Mouse (Mus musculus) liver, embryonic 12.5 days (tissue): Measurements from ENCODE around the gene Cldnd1. TPM values are rescaled to one million over a fixed set of nuclear protein-coding genes. Genes with fewer than 3 reads are reported as not detected.

Experiments
- ATAC-seq: fragments of 200-750 bp; cut with Nextera tagmentation; 2 replicates; pipeline ENCODE4 v1.8.0; 2017; ENCODE audit warnings: moderate number of reproducible peaks, mild to moderate bottlenecking, moderate library complexity
- H3K27ac ChIP-seq: fragments of 300-500 bp; sonication (generic); 2 replicates; pipeline ENCODE4 v1.5.1; 2016; ENCODE audit warnings: mild to moderate bottlenecking
- H3K27me3 ChIP-seq: fragments of 300-500 bp; sonication (generic); replicated peaks from 2 replicates; pipeline ENCODE4 v1.6.1; 2016; ENCODE audit warnings: mild to moderate bottlenecking, moderate library complexity
- H3K36me3 ChIP-seq: fragments of 300-500 bp; sonication (generic); 2 replicates; pipeline ENCODE4 v1.6.1; 2016; ENCODE audit warnings: mild to moderate bottlenecking, moderate library complexity
- H3K4me1 ChIP-seq: fragments of 300-500 bp; sonication (generic); 2 replicates; pipeline ENCODE4 v1.6.1; 2016
- H3K4me2 ChIP-seq: fragments of 300-500 bp; sonication (generic); 2 replicates; pipeline ENCODE4 v1.6.1; 2016; ENCODE audit warnings: mild to moderate bottlenecking, moderate library complexity
- H3K4me3 ChIP-seq: fragments of 300-500 bp; sonication (generic); 2 replicates; pipeline ENCODE4 v1.5.1; 2016; ENCODE audit warnings: mild to moderate bottlenecking, moderate library complexity
- H3K9ac ChIP-seq: fragments of 300-500 bp; sonication (generic); 2 replicates; pipeline ENCODE4 v1.6.1; 2016; ENCODE audit warnings: mild to moderate bottlenecking, moderate library complexity
- H3K9me3 ChIP-seq: fragments of 300-500 bp; sonication (generic); replicated peaks from 2 replicates; pipeline ENCODE4 v1.6.1; 2016; ENCODE audit warnings: mild to moderate bottlenecking, moderate library complexity
- WGBS: fragments of 180-500 bp; shearing (Covaris S2); methylation state at CpG from one replicate; pipeline ENCODE4 v1.1.7; 2016; ENCODE audit not compliant: insufficient replicate concordance; 5-methylcytosine and 5-hydroxymethylcytosine counted together
- polyA plus RNA-seq: library from polyadenylated mRNA; unstranded; fragments of >200 nt; fragmentation: Nextera tagmentation; extraction: Ambion mirVana; gene quantifications from 2 replicates; pipeline ENCODE4 v1.2.1, GENCODE M21; 2016

Gene Cldnd1
- polyA plus RNA-seq = 41.3 and 41.8 TPM in 2 replicates

- WGBS = 4% methylated on average over 32 of the region's 35 CpGs
- peaks cover 7% of the 10 kb centered on the region for H3K4me1 ChIP-seq
- ATAC-seq = peak; percentile 100
- peak within 1 kb of the TSS; percentile 84 for H3K4me3 ChIP-seq
- H3K36me3 ChIP-seq = peaks cover 30% of the 10 kb centered on the region
- peak within 1 kb of the TSS; percentile 82 for H3K9ac ChIP-seq
- H3K9me3 ChIP-seq = no peaks in the 10 kb centered on the region
- peak within 1 kb of the TSS; percentile 82 for H3K27ac ChIP-seq
- no peaks in the 10 kb centered on the region for H3K27me3 ChIP-seq
- H3K4me2 ChIP-seq = peak within 1 kb of the TSS; percentile 88
Observed at GRCm38 (mm10) chr16:58727477-58728131, at the start of gene Cldnd1. Gene Cldnd1 (plus strand): TSS chr16:58727910.

- 63% methylated on average over 7 of the region's 7 CpGs for WGBS
- Histone ChIP-seq H3K27ac (peak overlapping the region; percentile 69), H3K4me3 (peak overlapping the region; percentile 13; the same call in 1 of the 2 replicates), H3K27me3 (no peaks in the 10 kb centered on the region), H3K36me3 (peaks cover 89% of the 10 kb centered on the region), H3K9ac (no peak overlapping the region), H3K4me2 (peak overlapping the region; percentile 28), H3K4me1 (peaks cover 61% of the 10 kb centered on the region), H3K9me3 (no peaks in the 10 kb centered on the region)
- ATAC-seq = peak; percentile 14; the same call in 1 of the 2 replicates
Observed at GRCm38 (mm10) chr16:58678660-58679059, 49.0 kb upstream of the Cldnd1 start.

GRCm38 (mm10) chr16:58682046-58682445 is 45.7 kb upstream of the Cldnd1 start:
- ATAC-seq = peak; percentile 45
- Histone ChIP-seq H3K27me3 (no peaks in the 10 kb centered on the region), H3K9ac (no peak overlapping the region), H3K27ac (peak overlapping the region; percentile 55), H3K4me1 (peaks cover 40% of the 10 kb centered on the region), H3K4me3 (no peak overlapping the region), H3K9me3 (no peaks in the 10 kb centered on the region), H3K4me2 (no peak overlapping the region), H3K36me3 (peaks cover 55% of the 10 kb centered on the region)
- 83% methylated on average over 6 of the region's 6 CpGs for WGBS

GRCm38 (mm10) chr16:58682870-58683269 is 44.8 kb upstream of the Cldnd1 start:
- Histone ChIP-seq H3K36me3 (peaks cover 47% of the 10 kb centered on the region), H3K27me3 (no peaks in the 10 kb centered on the region), H3K4me2 (no peak overlapping the region), H3K9ac (no peak overlapping the region), H3K27ac (peak overlapping the region; percentile 30), H3K4me1 (peaks cover 32% of the 10 kb centered on the region), H3K4me3 (no peak overlapping the region), H3K9me3 (no peaks in the 10 kb centered on the region)
- 83% methylated on average over 7 of the region's 7 CpGs for WGBS
- no peak for ATAC-seq

- Histone ChIP-seq H3K27me3 (no peaks in the 10 kb centered on the region), H3K9me3 (no peaks in the 10 kb centered on the region), H3K4me2 (no peak overlapping the region), H3K9ac (no peak overlapping the region), H3K4me3 (no peak overlapping the region), H3K36me3 (peaks cover 36% of the 10 kb centered on the region), H3K27ac (peak overlapping the region; percentile 30), H3K4me1 (peaks cover 23% of the 10 kb centered on the region)
- ATAC-seq = no peak
- 92% methylated on average over 4 of the region's 4 CpGs for WGBS
Observed at GRCm38 (mm10) chr16:58683911-58684310, 43.8 kb upstream of the Cldnd1 start.

- H3K4me3 ChIP-seq = no peak overlapping the region
- H3K4me2 ChIP-seq = no peak overlapping the region
- H3K36me3 ChIP-seq = peaks cover 33% of the 10 kb centered on the region
- peaks cover 20% of the 10 kb centered on the region for H3K4me1 ChIP-seq
- H3K9ac ChIP-seq = no peak overlapping the region
- no peaks in the 10 kb centered on the region for H3K27me3 ChIP-seq
- peak overlapping the region; percentile 30 for H3K27ac ChIP-seq
- peak; percentile 49; the same call in 1 of the 2 replicates for ATAC-seq
- H3K9me3 ChIP-seq = no peaks in the 10 kb centered on the region
Observed at GRCm38 (mm10) chr16:58684537-58684936, 43.2 kb upstream of the Cldnd1 start.

- Histone ChIP-seq H3K9ac (no peak overlapping the region), H3K27me3 (no peaks in the 10 kb centered on the region), H3K27ac (no peak overlapping the region), H3K4me1 (peaks cover 16% of the 10 kb centered on the region), H3K36me3 (peaks cover 23% of the 10 kb centered on the region), H3K4me3 (no peak overlapping the region), H3K4me2 (peak overlapping the region; percentile 10; the same call in 1 of the 2 replicates), H3K9me3 (no peaks in the 10 kb centered on the region)
- 58% methylated on average over 20 of the region's 20 CpGs for WGBS
- ATAC-seq = no peak
Observed at GRCm38 (mm10) chr16:58685548-58686537, 41.9 kb upstream of the Cldnd1 start.

GRCm38 (mm10) chr16:58688534-58688933 is 39.2 kb upstream of the Cldnd1 start:
- 78% methylated on average over 1 of the region's 1 CpGs for WGBS
- Histone ChIP-seq H3K9ac (no peak overlapping the region), H3K27ac (no peak overlapping the region), H3K4me1 (peaks cover 10% of the 10 kb centered on the region), H3K9me3 (no peaks in the 10 kb centered on the region), H3K36me3 (no peaks in the 10 kb centered on the region), H3K27me3 (no peaks in the 10 kb centered on the region), H3K4me2 (no peak overlapping the region), H3K4me3 (no peak overlapping the region)
- ATAC-seq = no peak

GRCm38 (mm10) chr16:58689555-58690169 is 38.0 kb upstream of the Cldnd1 start:
- Histone ChIP-seq H3K27me3 (no peaks in the 10 kb centered on the region), H3K9ac (no peak overlapping the region), H3K4me3 (no peak overlapping the region), H3K36me3 (no peaks in the 10 kb centered on the region), H3K4me1 (peaks cover 10% of the 10 kb centered on the region), H3K4me2 (no peak overlapping the region), H3K9me3 (no peaks in the 10 kb centered on the region), H3K27ac (no peak overlapping the region)
- no peak for ATAC-seq
- 60% methylated on average over 5 of the region's 5 CpGs for WGBS

- Histone ChIP-seq H3K27ac (no peak overlapping the region), H3K27me3 (no peaks in the 10 kb centered on the region), H3K4me1 (peaks cover 10% of the 10 kb centered on the region), H3K9me3 (no peaks in the 10 kb centered on the region), H3K4me3 (no peak overlapping the region), H3K4me2 (no peak overlapping the region), H3K36me3 (no peaks in the 10 kb centered on the region), H3K9ac (no peak overlapping the region)
- WGBS = 56% methylated on average over 5 of the region's 5 CpGs
- ATAC-seq = no peak
Observed at GRCm38 (mm10) chr16:58690322-58690732, 37.4 kb upstream of the Cldnd1 start.

- H3K4me3 ChIP-seq = no peak overlapping the region
- no peak overlapping the region for H3K9ac ChIP-seq
- ATAC-seq = no peak
- H3K4me2 ChIP-seq = no peak overlapping the region
- H3K9me3 ChIP-seq = no peaks in the 10 kb centered on the region
- H3K36me3 ChIP-seq = no peaks in the 10 kb centered on the region
- H3K27ac ChIP-seq = no peak overlapping the region
- H3K27me3 ChIP-seq = no peaks in the 10 kb centered on the region
- no peaks in the 10 kb centered on the region for H3K4me1 ChIP-seq
- WGBS = 73% methylated on average over 5 of the region's 5 CpGs
Observed at GRCm38 (mm10) chr16:58694091-58694490, 33.6 kb upstream of the Cldnd1 start.
